Mouse (Mus musculus) kidney, postnatal 4 days (tissue): Measurements from ENCODE around the gene Tfap4.

Source experiments
- DNase-seq, 2 experiments: peaks; one replicate each; pipeline ENCODE4 v3.0.0; 2021; ENCODE audit warnings: mixed read lengths in 2 of 2

The Tfap4 gene

GRCm38 (mm10) chr16:4559715-4560144 is at the start of gene Tfap4:
TSS of gene Tfap4 (minus strand) at chr16:4559854.
- peak; percentile 91 to 95 for DNase-seq

- peak; percentile 65 to 80 for DNase-seq
Measured at GRCm38 (mm10) chr16:4608532-4609059, 48.9 kb upstream of the Tfap4 start.

- peak; percentile 89 to 93 for DNase-seq
Measured at GRCm38 (mm10) chr16:4607818-4608531, 48.3 kb upstream of the Tfap4 start.

GRCm38 (mm10) chr16:4606431-4607084 is 46.9 kb upstream of the Tfap4 start:
- DNase-seq = peak; percentile 71 to 79

- DNase-seq = peak in 1 of 2 experiments; percentile 55
Measured at GRCm38 (mm10) chr16:4605514-4606131, 46.0 kb upstream of the Tfap4 start.

- peak in 1 of 2 experiments; percentile 39 for DNase-seq
Measured at GRCm38 (mm10) chr16:4604293-4604837, 44.7 kb upstream of the Tfap4 start.

- no peak for DNase-seq
Measured at GRCm38 (mm10) chr16:4603453-4603837, 43.8 kb upstream of the Tfap4 start.

GRCm38 (mm10) chr16:4602766-4603452 is 43.3 kb upstream of the Tfap4 start:
- peak; percentile 72 to 85 for DNase-seq

GRCm38 (mm10) chr16:4602189-4602588 is 42.5 kb upstream of the Tfap4 start:
- DNase-seq = peak; percentile 70 to 83

GRCm38 (mm10) chr16:4600701-4601310 is 41.2 kb upstream of the Tfap4 start:
- DNase-seq = peak; percentile 41 to 65

GRCm38 (mm10) chr16:4599616-4600015 is 40.0 kb upstream of the Tfap4 start:
- DNase-seq = no peak

GRCm38 (mm10) chr16:4598891-4599543 is 39.4 kb upstream of the Tfap4 start:
- DNase-seq = peak; percentile 46 to 64

- DNase-seq = no peak
Measured at GRCm38 (mm10) chr16:4598041-4598440, 38.4 kb upstream of the Tfap4 start.

- DNase-seq = no peak
Measured at GRCm38 (mm10) chr16:4597296-4597695, 37.6 kb upstream of the Tfap4 start.

GRCm38 (mm10) chr16:4596836-4597235 is 37.2 kb upstream of the Tfap4 start:
- DNase-seq = no peak

- peak; percentile 33 to 53 for DNase-seq
Measured at GRCm38 (mm10) chr16:4596141-4596728, 36.6 kb upstream of the Tfap4 start.

GRCm38 (mm10) chr16:4595527-4595963 is 35.9 kb upstream of the Tfap4 start:
- DNase-seq = peak; percentile 80 to 87

- peak; percentile 72 to 81 for DNase-seq
Measured at GRCm38 (mm10) chr16:4594814-4595526, 35.3 kb upstream of the Tfap4 start.

GRCm38 (mm10) chr16:4593971-4594813 is 34.5 kb upstream of the Tfap4 start, which contains the start of gene Glis2:
TSS of gene Glis2 (plus strand) at chr16:4594713.
- peak; percentile 81 to 91 for DNase-seq
